Mouse (Mus musculus): Measurements from ENCODE around the gene Mbd3. TPM values are rescaled to one million over a fixed set of nuclear protein-coding genes. Genes with fewer than 3 reads are reported as not detected.
A peak's percentile ranks its signal among the peaks of the same experiment; 100 is the strongest.

The Mbd3 gene
- total and polyA plus RNA-seq, 2 experiments from 2014 or later, result 30.4 to 157 TPM

DNA sequence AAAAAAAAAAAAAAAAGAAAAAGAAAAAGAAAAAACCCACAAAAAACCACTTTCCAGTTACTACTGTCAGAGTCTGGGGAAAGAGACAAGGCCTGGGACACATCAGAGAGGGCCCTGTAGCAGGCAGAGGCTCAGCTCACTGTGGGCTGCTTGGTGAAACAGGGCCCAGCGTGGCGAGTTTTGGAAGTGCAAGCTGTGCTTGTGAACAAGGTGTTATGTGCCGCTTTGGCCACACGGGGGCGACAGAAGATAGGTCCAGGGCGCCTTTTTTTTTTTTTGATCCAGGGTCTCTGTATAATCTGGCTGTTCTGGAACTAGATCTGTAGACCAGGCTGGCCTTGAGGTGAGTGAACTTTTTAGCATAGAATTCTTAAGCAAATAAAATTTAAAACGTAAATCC is 23.2 kb downstream of the Mbd3 start:
- H3K4me2 ChIP-seq (ENCODE audit: low read depth, low read length, poor library complexity, severe bottlenecking), result no peak overlapping the region
- no peaks in the 10 kb centered on the region; the same call in 1 of the 2 replicates for H3K4me1 ChIP-seq (ENCODE audit: insufficient read depth, low read length)
- peak; percentile 94 for TF ChIP-seq CTCF (IDR thresholded peaks at IDR 0.05)
- H3K4me3 ChIP-seq (ENCODE audit: low read depth, low read length), result no peak overlapping the region
- WGBS, result under 1% methylated on average over 7 of the region's 7 CpGs
- ATAC-seq (ENCODE audit: low FRiP score) (no peak), DNase-seq (ENCODE audit: low spot score) (peak; percentile 97)
- H3K27ac ChIP-seq (ENCODE audit: low read depth, low read length), result no peak overlapping the region
- H3K9ac ChIP-seq (replicated peaks; ENCODE audit: low read length, poor library complexity, severe bottlenecking), result no peak overlapping the region
- H3K36me3 ChIP-seq (ENCODE audit: insufficient read depth, low read length), result peaks cover 17% of the 10 kb centered on the region
- no peaks in the 10 kb centered on the region for H3K27me3 ChIP-seq (ENCODE audit: insufficient read depth, low read length)
- no peaks in the 10 kb centered on the region for H3K9me3 ChIP-seq (ENCODE audit: low read length)

DNA sequence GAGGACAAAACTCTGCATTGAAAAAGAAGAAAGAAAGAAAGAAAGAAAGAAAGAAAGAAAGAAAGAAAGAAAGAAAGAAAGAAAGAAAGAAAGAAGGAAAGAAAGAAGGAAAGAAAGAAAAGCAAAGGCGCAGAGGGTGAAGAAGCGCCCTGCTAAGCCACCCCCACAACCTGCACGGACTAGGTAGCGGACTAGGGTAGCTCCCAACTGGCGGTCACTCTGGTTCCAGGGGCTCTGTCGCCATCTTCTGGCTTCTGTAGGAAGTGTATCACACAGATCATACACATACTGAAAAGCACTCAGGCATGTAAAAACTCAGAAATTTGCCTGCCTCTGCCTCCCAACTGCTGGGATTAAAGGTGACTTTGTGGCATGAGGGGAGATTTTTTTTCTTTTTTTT is 25.3 kb downstream of the Mbd3 start:
- DNase-seq (ENCODE audit: low spot score), result peak; percentile 60
- 16% methylated on average over 6 of the region's 6 CpGs for WGBS
- Histone ChIP-seq H3K4me2 (ENCODE audit: low read depth, low read length, poor library complexity, severe bottlenecking) (no peak overlapping the region), H3K4me3 (ENCODE audit: low read depth, low read length) (no peak overlapping the region), H3K27ac (ENCODE audit: low read depth, low read length) (no peak overlapping the region), H3K27me3 (ENCODE audit: insufficient read depth, low read length) (no peaks in the 10 kb centered on the region), H3K36me3 (ENCODE audit: insufficient read depth, low read length) (no peaks in the 10 kb centered on the region), H3K4me1 (ENCODE audit: insufficient read depth, low read length) (no peaks in the 10 kb centered on the region; the same call in 1 of the 2 replicates), H3K9ac (replicated peaks; ENCODE audit: low read length, poor library complexity, severe bottlenecking) (no peak overlapping the region), H3K9me3 (ENCODE audit: low read length) (no peaks in the 10 kb centered on the region)
- peak; percentile 70 for TF ChIP-seq CTCF (IDR thresholded peaks at IDR 0.05)
- ATAC-seq (ENCODE audit: low FRiP score), result no peak

DNA sequence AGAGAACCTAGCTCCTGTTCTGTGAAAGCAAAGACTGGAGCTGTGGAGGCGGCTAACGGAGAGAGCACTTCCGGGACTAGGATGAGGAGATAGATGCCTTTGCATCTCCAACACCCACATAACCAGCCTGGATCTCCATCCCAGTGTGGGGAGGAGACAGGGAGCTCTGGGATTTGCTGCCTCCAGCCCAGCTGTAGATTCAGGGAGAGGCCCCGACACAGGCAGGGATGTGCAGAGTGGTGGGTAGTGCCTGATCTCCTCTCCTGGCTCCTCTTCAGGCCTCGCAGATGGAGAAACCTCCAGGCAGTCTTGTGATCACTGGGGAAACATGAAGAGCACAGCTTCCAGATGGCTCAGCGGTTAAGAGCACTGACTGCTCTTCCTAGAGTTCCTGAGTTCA is 26.6 kb downstream of the Mbd3 start:
- TF ChIP-seq CTCF (IDR thresholded peaks at IDR 0.05), result no peak
- Histone ChIP-seq H3K4me2 (ENCODE audit: low read depth, low read length, poor library complexity, severe bottlenecking) (no peak overlapping the region), H3K36me3 (ENCODE audit: insufficient read depth, low read length) (no peaks in the 10 kb centered on the region), H3K27me3 (ENCODE audit: insufficient read depth, low read length) (no peaks in the 10 kb centered on the region), H3K4me3 (ENCODE audit: low read depth, low read length) (no peak overlapping the region), H3K9ac (replicated peaks; ENCODE audit: low read length, poor library complexity, severe bottlenecking) (no peak overlapping the region), H3K4me1 (ENCODE audit: insufficient read depth, low read length) (no peaks in the 10 kb centered on the region; the same call in 1 of the 2 replicates), H3K9me3 (ENCODE audit: low read length) (no peaks in the 10 kb centered on the region), H3K27ac (ENCODE audit: low read depth, low read length) (no peak overlapping the region)
- no peak for ATAC-seq (ENCODE audit: low FRiP score)
- 83% methylated on average over 6 of the region's 6 CpGs for whole genome bisulfite sequencing
- no peak for DNase-seq (ENCODE audit: low spot score)

DNA sequence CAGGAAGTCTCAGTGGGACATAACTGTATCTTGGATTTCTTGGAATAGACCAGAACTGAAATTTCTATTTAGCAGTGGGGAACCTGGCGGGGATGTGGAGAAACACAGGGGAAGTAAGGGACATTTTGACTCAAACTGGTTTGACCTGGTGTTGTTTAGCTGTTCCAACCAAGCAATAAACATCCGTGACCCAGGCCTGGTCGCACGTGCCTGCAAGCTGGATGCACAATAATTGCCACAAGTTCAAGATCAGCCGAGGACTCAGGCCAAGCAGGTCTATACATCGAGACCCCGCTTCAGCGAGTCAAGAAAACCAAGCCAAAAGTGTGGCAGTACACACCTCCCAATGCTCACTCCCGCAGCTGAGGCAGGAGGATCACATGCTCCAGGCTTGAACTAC is 27.4 kb downstream of the Mbd3 start:
- H3K9ac ChIP-seq (replicated peaks; ENCODE audit: low read length, poor library complexity, severe bottlenecking), result no peak overlapping the region
- TF ChIP-seq CTCF (IDR thresholded peaks at IDR 0.05), result no peak
- WGBS, result 50% methylated on average over 9 of the region's 9 CpGs
- no peaks in the 10 kb centered on the region for H3K27me3 ChIP-seq (ENCODE audit: insufficient read depth, low read length)
- no peaks in the 10 kb centered on the region for H3K9me3 ChIP-seq (ENCODE audit: low read length)
- no peaks in the 10 kb centered on the region for H3K36me3 ChIP-seq (ENCODE audit: insufficient read depth, low read length)
- H3K27ac ChIP-seq (ENCODE audit: low read depth, low read length), result peak overlapping the region; percentile 62
- peak overlapping the region; percentile 10; the same call in 1 of the 2 replicates for H3K4me3 ChIP-seq (ENCODE audit: low read depth, low read length)
- ATAC-seq (ENCODE audit: low FRiP score), result no peak
- H3K4me2 ChIP-seq (ENCODE audit: low read depth, low read length, poor library complexity, severe bottlenecking), result peak overlapping the region; percentile 33; the same call in 1 of the 2 replicates
- no peak for DNase-seq (ENCODE audit: low spot score)
- H3K4me1 ChIP-seq (ENCODE audit: insufficient read depth, low read length), result no peaks in the 10 kb centered on the region; the same call in 1 of the 2 replicates

DNA sequence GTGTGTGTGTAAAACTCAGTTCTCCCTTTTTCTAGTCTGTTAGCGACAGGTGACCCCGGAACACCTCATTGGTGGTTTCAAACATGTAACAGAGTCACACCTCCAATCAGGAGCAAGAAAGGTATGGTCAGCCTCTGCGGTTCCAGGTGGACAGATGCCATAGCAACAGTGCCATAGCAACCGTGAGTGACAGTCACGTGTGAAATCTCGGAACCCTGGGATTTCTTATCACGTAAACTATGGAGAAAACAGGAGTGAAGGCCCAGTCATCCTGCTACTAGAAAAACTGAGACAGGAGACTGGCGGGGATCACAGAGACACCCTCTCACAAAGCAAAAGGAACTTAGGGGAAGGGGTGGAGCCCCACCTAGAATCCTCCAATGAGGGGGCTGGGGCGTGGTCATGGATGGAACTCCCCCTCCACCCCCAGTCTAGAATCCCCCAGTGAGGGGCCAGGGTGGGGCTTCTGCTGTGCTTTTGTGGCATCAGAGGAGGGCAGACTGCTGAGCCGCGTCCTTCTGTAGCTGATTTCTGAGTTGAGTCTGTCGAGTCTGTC is 27.9 kb downstream of the Mbd3 start:
- H3K27ac ChIP-seq (ENCODE audit: low read depth, low read length), result peak overlapping the region; percentile 62
- no peaks in the 10 kb centered on the region for H3K9me3 ChIP-seq (ENCODE audit: low read length)
- DNase-seq (ENCODE audit: low spot score) (peak; percentile 91), ATAC-seq (ENCODE audit: low FRiP score) (peak; percentile 88)
- TF ChIP-seq CTCF (IDR thresholded peaks at IDR 0.05), result no peak
- H3K36me3 ChIP-seq (ENCODE audit: insufficient read depth, low read length), result no peaks in the 10 kb centered on the region
- no peaks in the 10 kb centered on the region; the same call in 1 of the 2 replicates for H3K4me1 ChIP-seq (ENCODE audit: insufficient read depth, low read length)
- no peaks in the 10 kb centered on the region for H3K27me3 ChIP-seq (ENCODE audit: insufficient read depth, low read length)
- H3K4me3 ChIP-seq (ENCODE audit: low read depth, low read length), result peak overlapping the region; percentile 10
- H3K4me2 ChIP-seq (ENCODE audit: low read depth, low read length, poor library complexity, severe bottlenecking), result peak overlapping the region; percentile 33; the same call in 1 of the 2 replicates
- 5% methylated on average over 12 of the region's 12 CpGs for WGBS
- H3K9ac ChIP-seq (replicated peaks; ENCODE audit: low read length, poor library complexity, severe bottlenecking), result no peak overlapping the region

DNA sequence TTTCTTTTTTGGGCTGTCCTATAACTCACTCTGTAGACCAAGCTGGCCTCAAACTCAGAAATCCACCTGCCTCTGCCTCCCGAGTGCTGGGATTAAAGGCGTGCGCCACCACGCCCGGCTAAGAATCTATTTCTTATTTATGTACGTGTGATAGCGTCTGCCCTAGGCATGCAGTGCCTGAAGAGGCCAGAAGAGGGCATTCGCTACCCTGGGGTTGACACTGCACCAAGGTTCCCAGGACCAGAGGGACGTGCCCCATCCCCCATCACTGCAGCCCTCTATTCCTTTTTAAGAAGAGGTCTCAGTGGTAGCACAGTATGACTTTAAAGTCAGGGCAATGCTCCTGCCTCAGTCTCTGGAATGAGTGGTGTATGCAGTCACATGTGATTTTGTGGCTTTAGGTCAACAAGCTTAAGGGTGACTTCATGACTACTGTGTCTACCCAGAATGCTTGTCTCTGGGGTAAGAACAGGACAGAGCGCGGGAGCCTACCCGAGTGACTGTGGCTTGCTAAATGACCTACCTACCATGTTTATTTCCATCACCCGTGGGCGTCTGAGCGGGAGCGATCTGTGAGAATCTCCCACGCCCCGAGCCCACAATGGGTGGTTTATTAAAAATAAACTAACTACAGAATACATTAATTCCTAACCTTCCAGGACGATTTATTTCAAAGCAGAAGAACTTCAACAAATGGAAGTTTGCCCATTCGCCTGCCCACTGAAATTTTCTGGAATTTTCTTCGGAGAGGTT is 29.2 kb downstream of the Mbd3 start:
- Histone ChIP-seq H3K27me3 (ENCODE audit: insufficient read depth, low read length) (no peaks in the 10 kb centered on the region), H3K9ac (replicated peaks; ENCODE audit: low read length, poor library complexity, severe bottlenecking) (no peak overlapping the region)
- ATAC-seq (ENCODE audit: low FRiP score), result no peak

More for the DNA sequence above, 29.2 kb downstream of the Mbd3 start:
- H3K4me1 ChIP-seq (ENCODE audit: insufficient read depth, low read length), result no peaks in the 10 kb centered on the region; the same call in 1 of the 2 replicates
- H3K27ac ChIP-seq (ENCODE audit: low read depth, low read length), result no peak overlapping the region
- no peak overlapping the region for H3K4me2 ChIP-seq (ENCODE audit: low read depth, low read length, poor library complexity, severe bottlenecking)
- TF ChIP-seq CTCF (IDR thresholded peaks at IDR 0.05), result no peak
- no peak for DNase-seq (ENCODE audit: low spot score)
- no peak overlapping the region for H3K4me3 ChIP-seq (ENCODE audit: low read depth, low read length)
- H3K36me3 ChIP-seq (ENCODE audit: insufficient read depth, low read length), result no peaks in the 10 kb centered on the region
- no peaks in the 10 kb centered on the region for H3K9me3 ChIP-seq (ENCODE audit: low read length)
- WGBS, result 79% methylated on average over 21 of the region's 21 CpGs
